Mouse (Mus musculus) CH12.LX (cell line): ENCODE results near the gene Clpb. TPM values are rescaled to one million over a fixed set of nuclear protein-coding genes. Genes with fewer than 3 reads are reported as not detected.

ENCODE experiments used
- DNase-seq: peaks from one replicate; pipeline ENCODE4 v3.0.0-alpha.2; 2013; ENCODE audit errors: extremely low read depth
- H3K27ac ChIP-seq: 2 replicates; pipeline ENCODE4 v1.5.1; 2012; ENCODE audit warnings: low read depth, mild to moderate bottlenecking, control low read depth, moderate library complexity; ENCODE audit not compliant: insufficient read depth
- H3K27me3 ChIP-seq: replicated peaks from 2 replicates; pipeline ENCODE3; 2012; ENCODE audit warnings: inconsistent platforms
- H3K36me3 ChIP-seq, 2 experiments: replicated peaks in 1 of 2; 2 replicates each; pipeline versions ENCODE3 to v1.6.1; 2012; ENCODE audit warnings: inconsistent platforms in 1 of 2, low read length in 1 of 2, mild to moderate bottlenecking in 1 of 2, mixed read lengths in 1 of 2, moderate library complexity in 1 of 2; ENCODE audit not compliant: control insufficient read depth in 1 of 2, insufficient read depth in 1 of 2
- H3K4me1 ChIP-seq, 2 experiments: 2 replicates each; pipeline ENCODE4 v1.6.1; 2012; ENCODE audit warnings: inconsistent platforms in 1 of 2, moderate library complexity in 1 of 2; ENCODE audit not compliant: insufficient read depth in 2 of 2, control insufficient read depth in 1 of 2
- H3K4me2 ChIP-seq: 2 replicates; pipeline ENCODE4 v1.6.1; 2012; ENCODE audit warnings: low read depth, mild to moderate bottlenecking, control low read depth; ENCODE audit not compliant: poor library complexity, insufficient read depth, severe bottlenecking
- H3K4me3 ChIP-seq, 3 experiments: fragments of 150-350 bp in 1 of 3; sonication (generic) in 1 of 3; replicated peaks in 1 of 3; 2 replicates each; pipeline versions ENCODE3 to v1.5.1; 2011 to 2012; ENCODE audit warnings: low read depth in 2 of 3, low read length in 2 of 3, mild to moderate bottlenecking in 2 of 3, moderate library complexity in 2 of 3, control low read depth in 1 of 3, improper control_type of control experiment in 1 of 3, inconsistent platforms in 1 of 3, mixed read lengths in 1 of 3; ENCODE audit not compliant: poor library complexity in 1 of 3
- H3K79me2 ChIP-seq: replicated peaks from 2 replicates; pipeline ENCODE4 v1.6.1; 2012; ENCODE audit warnings: mild to moderate bottlenecking, moderate library complexity; ENCODE audit not compliant: control insufficient read depth, poor library complexity, insufficient read depth, severe bottlenecking; ENCODE audit errors: extremely low read depth
- H3K9ac ChIP-seq: 2 replicates; pipeline ENCODE4 v1.6.1; 2012; ENCODE audit warnings: low read depth, mild to moderate bottlenecking, control low read depth, moderate library complexity; ENCODE audit not compliant: insufficient read depth
- H3K9me3 ChIP-seq: replicated peaks from 2 replicates; pipeline ENCODE3; 2012; ENCODE audit warnings: low read length, inconsistent platforms, mixed read lengths
- CHD1 ChIP-seq: IDR thresholded peaks from 2 replicates; pipeline ENCODE4 v1.6.1; 2012; ENCODE audit warnings: low read depth, low read length, improper control_type of control experiment, inconsistent platforms
- CHD2 ChIP-seq: IDR thresholded peaks from 2 replicates; pipeline ENCODE4 v1.6.1; 2011; ENCODE audit warnings: low read length, improper control_type of control experiment
- CTCF ChIP-seq, 2 experiments: IDR thresholded peaks in 1 of 2; conservative IDR thresholded peaks in 1 of 2; 2 replicates each; pipeline ENCODE4 v1.5.1; 2011 to 2012; ENCODE audit warnings: low read depth in 2 of 2, low read length in 2 of 2, improper control_type of control experiment in 1 of 2, inconsistent platforms in 1 of 2, mild to moderate bottlenecking in 1 of 2, moderate library complexity in 1 of 2
- EP300 ChIP-seq: IDR thresholded peaks from 2 replicates; pipeline ENCODE4 v1.6.1; 2011; ENCODE audit warnings: low read length, improper control_type of control experiment
- IRF4 ChIP-seq: IDR thresholded peaks from 2 replicates; pipeline ENCODE4 v1.6.1; 2014; ENCODE audit warnings: low read depth, mild to moderate bottlenecking, inconsistent platforms, low read length, improper control_type of control experiment
- JUN ChIP-seq: IDR thresholded peaks from 2 replicates; pipeline ENCODE4 v1.6.1; 2011; ENCODE audit warnings: low read depth, mild to moderate bottlenecking, low read length, improper control_type of control experiment, moderate library complexity; ENCODE audit not compliant: insufficient read depth
- JUND ChIP-seq: conservative IDR thresholded peaks from 2 replicates; pipeline ENCODE4 v1.6.1; 2011; ENCODE audit warnings: low read depth, low read length, improper control_type of control experiment
- MAFK ChIP-seq: IDR thresholded peaks from 2 replicates; pipeline ENCODE4 v1.6.1; 2011; ENCODE audit warnings: low read length, improper control_type of control experiment; ENCODE audit not compliant: insufficient replicate concordance
- MEF2A ChIP-seq: IDR thresholded peaks from 2 replicates; pipeline ENCODE4 v1.6.1; 2014; ENCODE audit warnings: low read depth, mild to moderate bottlenecking, inconsistent platforms, low read length, improper control_type of control experiment, borderline replicate concordance
- MXI1 ChIP-seq: IDR thresholded peaks from 2 replicates; pipeline ENCODE4 v1.6.1; 2011; ENCODE audit warnings: mild to moderate bottlenecking, low read depth, low read length, improper control_type of control experiment
- MYC ChIP-seq: IDR thresholded peaks from 2 replicates; pipeline ENCODE4 v1.6.1; 2011; ENCODE audit warnings: low read depth, mild to moderate bottlenecking, improper control_type of control experiment, low read length
- POLR2A ChIP-seq: IDR thresholded peaks from 2 replicates; pipeline ENCODE4 v1.6.1; 2011; ENCODE audit warnings: low read depth, mild to moderate bottlenecking, improper control_type of control experiment, low read length
- RAD21 ChIP-seq: IDR thresholded peaks from 2 replicates; pipeline ENCODE4 v1.6.1; 2011; ENCODE audit warnings: low read depth, mild to moderate bottlenecking, low read length, improper control_type of control experiment, moderate library complexity
- RCOR1 ChIP-seq: conservative IDR thresholded peaks from 2 replicates; pipeline ENCODE4 v1.6.1; 2012; ENCODE audit warnings: low read depth, mild to moderate bottlenecking, inconsistent platforms, low read length, improper control_type of control experiment
- SMC3 ChIP-seq: IDR thresholded peaks from 2 replicates; pipeline ENCODE4 v1.6.1; 2011; ENCODE audit warnings: low read depth, low read length, improper control_type of control experiment
- TBP ChIP-seq: conservative IDR thresholded peaks from 2 replicates; pipeline ENCODE4 v1.6.1; 2011; ENCODE audit warnings: low read depth, low read length, improper control_type of control experiment
- UBTF ChIP-seq: IDR thresholded peaks from 2 replicates; pipeline ENCODE4 v1.6.1; 2012; ENCODE audit warnings: low read depth, mild to moderate bottlenecking, inconsistent platforms, low read length, improper control_type of control experiment, moderate library complexity
- USF2 ChIP-seq: conservative IDR thresholded peaks from 2 replicates; pipeline ENCODE4 v1.6.1; 2011; ENCODE audit warnings: low read depth, low read length, improper control_type of control experiment
- ZMIZ1 ChIP-seq: IDR thresholded peaks from 2 replicates; pipeline ENCODE4 v1.6.1; 2012; ENCODE audit warnings: low read depth, mild to moderate bottlenecking, inconsistent platforms, low read length, improper control_type of control experiment
- ZNF384 ChIP-seq: IDR thresholded peaks from 2 replicates; pipeline ENCODE4 v1.6.1; 2012; ENCODE audit warnings: low read depth, low read length, improper control_type of control experiment, inconsistent platforms
- dilution Hi-C: fragments of 300-500 bp; cut with MboI; formaldehyde crosslinking; loops from 2 replicates; pipeline ENCODE4 v1.14.3; 2020; ENCODE audit warnings: low sequenced_read_pairs; ENCODE audit not compliant: extremely low pct_unique_long_range_greater_than_20kb, extremely low pct_ligation_motif_present
- in situ Hi-C: fragments of 300-500 bp; cut with MboI; formaldehyde crosslinking; loops from 3 replicates; pipeline ENCODE4 v1.14.3; 2019; ENCODE audit warnings: low sequenced_read_pairs, low pct_ligation_motif_present, low pct_unique_long_range_greater_than_20kb, mixed read lengths
- polyA plus RNA-seq: library from polyadenylated mRNA; unstranded; fragments of >175 nt; gene quantifications from 2 replicates; pipeline ENCODE4 v1.2.1, GENCODE M21; 2012; ENCODE audit warnings: low read depth; ENCODE audit not compliant: insufficient read length
- total RNA-seq, 2 experiments: library from RNA; depleted of rRNA; stranded (reverse); fragments of 300-350 nt in 1 of 2; fragments of >200 nt in 1 of 2; gene quantifications; 2 replicates each; pipeline ENCODE4 v1.2.3; 2012 to 2014

Gene Clpb
- total and polyA plus RNA-seq, 3 experiments: 25.5 to 68.4 (median 41.7) TPM

GRCm38 (mm10) chr7:101725081-101725480 lies 61.6 kb downstream of the Clpb start:
- Histone ChIP-seq H3K79me2 (no peaks in the 10 kb centered on the region), H3K4me2 (no peak overlapping the region), H3K27me3 (no peaks in the 10 kb centered on the region), H3K27ac (no peak overlapping the region), H3K4me1 (no peaks in the 10 kb centered on the region), H3K4me3 (no peak overlapping the region), H3K9me3 (peaks cover 2% of the 10 kb centered on the region), H3K36me3 (peaks cover 28 to 75% of the 10 kb centered on the region in 2 experiments), H3K9ac (no peak overlapping the region)
- dilution Hi-C loops (no loop called here), in situ Hi-C loops (no loop called here)
- no peak for TF ChIP-seq ZNF384
- no peak for TF ChIP-seq MEF2A
- no peak for TF ChIP-seq CHD2
- no peak for TF ChIP-seq JUN
- TF ChIP-seq MXI1: no peak
- peak; percentile 42 for TF ChIP-seq RAD21
- no peak for TF ChIP-seq MAFK
- TF ChIP-seq POLR2A: no peak
- peak; percentile 39 to 56; a peak in 2 of 4 replicates for TF ChIP-seq CTCF (conservative IDR thresholded peaks at IDR 0.05 in 1 of 2, IDR thresholded peaks at IDR 0.05 in 1 of 2; ENCODE audit: low read depth in 2 of 2, low read length in 2 of 2)
- TF ChIP-seq USF2: no peak
- peak; percentile 26 for TF ChIP-seq SMC3
- no peak for TF ChIP-seq UBTF
- TF ChIP-seq CHD1: no peak
- TF ChIP-seq TBP: no peak
- no peak for TF ChIP-seq ZMIZ1
- peak; percentile 42 for DNase-seq

- H3K36me3 ChIP-seq: peaks cover 28 to 80% of the 10 kb centered on the region in 2 experiments
- H3K27ac ChIP-seq: no peak overlapping the region
- H3K4me1 ChIP-seq: no peaks in the 10 kb centered on the region
- no peak overlapping the region for H3K9ac ChIP-seq
- no peak for DNase-seq
- dilution Hi-C loops: no loop called here
- no peak overlapping the region for H3K4me3 ChIP-seq
- H3K79me2 ChIP-seq: no peaks in the 10 kb centered on the region
- in situ Hi-C loops: no loop called here
- H3K4me2 ChIP-seq: no peak overlapping the region
- no peaks in the 10 kb centered on the region for H3K27me3 ChIP-seq
- peaks cover 2% of the 10 kb centered on the region for H3K9me3 ChIP-seq
- TF ChIP-seq MXI1: no peak
- no peak for TF ChIP-seq RCOR1
- no peak for TF ChIP-seq IRF4
- TF ChIP-seq MAFK: no peak
- TF ChIP-seq JUN: no peak
- no peak for TF ChIP-seq ZNF384
- TF ChIP-seq JUND: no peak
- no peak for TF ChIP-seq MYC
- no peak for TF ChIP-seq POLR2A
- no peak for TF ChIP-seq EP300
- TF ChIP-seq, all 38 proteins: peak for 0
Measured at GRCm38 (mm10) chr7:101726980-101727379, 63.5 kb downstream of the Clpb start.
